Mouse (Mus musculus) central nervous system, embryonic 18 days (tissue): ENCODE results near the gene Zfp974. TPM values are rescaled to one million over a fixed set of nuclear protein-coding genes. Genes with fewer than 3 reads are reported as not detected.

Experiments
- polyA plus RNA-seq: library from polyadenylated mRNA; depleted of rRNA; stranded (reverse); fragments of >200 nt; gene quantifications from 2 replicates; pipeline ENCODE4 v1.2.3, GENCODE M21; 2012; rRNA removed

Gene Zfp974
- polyA plus RNA-seq: 8.6 and 9.4 TPM in 2 replicates

GRCm38 (mm10) chr7:27928818-27929695 lies at the start of gene Zfp974:
TSS of gene Zfp974 (minus strand) at chr7:27929460.

Other genes with a start within 250 kb of the Zfp974 start
- gene Zfp607b, start 240.1 kb downstream of the Zfp974 start, polyA plus RNA-seq: 10.1 and 11.0 TPM in 2 replicates
- gene Zfp60, start 198.1 kb downstream of the Zfp974 start, polyA plus RNA-seq: 35.4 and 36.0 TPM in 2 replicates
- gene Zfp626, start 122.3 kb downstream of the Zfp974 start, polyA plus RNA-seq: 3.5 and 3.6 TPM in 2 replicates
- 5.9 and 6.2 TPM in 2 replicates for gene Zfp59, start 90.9 kb downstream of the Zfp974 start, polyA plus RNA-seq
- gene Zfp607a, start 71.9 kb downstream of the Zfp974 start, polyA plus RNA-seq: 1.1 and 1.2 TPM in 2 replicates
- gene Zfp780b, start 49.7 kb upstream of the Zfp974 start, polyA plus RNA-seq: 9.6 and 10.5 TPM in 2 replicates
- gene Zfp850, start 84.7 kb upstream of the Zfp974 start, polyA plus RNA-seq: 3.4 and 4.5 TPM in 2 replicates
- 228 and 235 TPM in 2 replicates for gene Psmc4, start 120.6 kb upstream of the Zfp974 start, polyA plus RNA-seq
- 0.43 and 0.49 TPM in 2 replicates for gene Fcgbp, start 141.8 kb upstream of the Zfp974 start, polyA plus RNA-seq
- 0.03 TPM in 2 replicates for gene 9530053A07Rik, start 200.0 kb upstream of the Zfp974 start, polyA plus RNA-seq
- gene Fbl, start 240.2 kb upstream of the Zfp974 start, polyA plus RNA-seq: 203 and 219 TPM in 2 replicates